Mouse (Mus musculus) urinary bladder, adult 2 months (tissue): ENCODE data around the gene Olfr341. TPM values are rescaled to one million over a fixed set of nuclear protein-coding genes. Genes with fewer than 3 reads are reported as not detected.

Source experiments
- DNase-seq: peaks from one replicate; pipeline ENCODE4 v3.0.0; 2022; ENCODE audit warnings: low spot score
- polyA plus RNA-seq: library from polyadenylated mRNA; depleted of rRNA; stranded (reverse); fragments of >200 nt; gene quantifications from 2 replicates; pipeline ENCODE4 v1.2.3, GENCODE M21; 2012; rRNA removed

Olfr341 gene
- not detected in 2 replicates for polyA plus RNA-seq

DNA sequence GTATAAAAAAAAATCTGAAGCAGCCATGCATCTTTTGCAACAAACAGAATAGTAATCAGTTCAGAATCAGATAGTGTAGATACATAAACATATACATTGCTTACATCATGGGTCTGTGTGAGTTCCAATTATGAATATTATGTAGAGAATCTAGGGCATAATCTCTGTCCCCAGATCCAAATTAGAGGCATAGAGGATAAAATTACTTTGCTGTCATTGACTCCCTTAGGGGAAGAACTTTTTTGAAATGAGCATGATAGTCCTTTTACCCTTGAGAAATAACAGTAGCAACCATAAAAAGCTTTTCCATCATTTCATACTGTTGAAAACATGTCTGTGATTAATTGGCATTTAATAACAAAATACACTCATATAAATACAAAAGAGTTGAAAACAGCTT lies at the start of gene Olfr341:
TSS of gene Olfr341 (minus strand) at position 101 of the 400 bp plus-strand sequence.
- DNase-seq = no peak

DNA sequence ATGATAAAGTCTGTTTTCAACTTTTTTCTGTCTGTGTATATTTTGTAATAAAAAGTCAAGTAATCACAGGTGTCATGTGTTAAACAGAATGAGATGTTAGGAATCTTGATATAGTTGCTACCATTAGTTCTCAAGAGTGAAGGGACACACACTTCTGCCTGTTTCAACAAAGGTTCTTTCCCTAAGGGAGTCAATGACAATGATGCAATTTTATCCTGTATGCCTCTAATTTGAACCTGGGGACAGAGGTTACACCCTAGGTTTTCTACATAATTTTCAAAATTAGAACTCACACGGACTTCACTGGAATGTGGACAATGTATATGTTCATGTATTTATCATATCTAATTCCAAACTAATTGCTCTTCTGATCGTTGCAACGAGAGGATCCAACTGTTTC lies 42.4 kb upstream of the Olfr341 start, which contains the start of gene Olfr342:
TSS of gene Olfr342 (plus strand) at position 301 of the 400 bp plus-strand sequence.
- DNase-seq = no peak

- no peak for DNase-seq
Measured at GRCm38 (mm10) chr2:36473634-36474033, 8.6 kb downstream of the Olfr341 start.

GRCm38 (mm10) chr2:36452287-36452686 lies 30.0 kb downstream of the Olfr341 start, which contains the start of gene Olfr340:
Olfr340 (plus strand) TSS chr2:36452587.
- no peak for DNase-seq

Other genes starting within 250 kb of the Olfr341 start
- gene Olfr338, start 108.9 kb downstream of the Olfr341 start, polyA plus RNA-seq = not detected in 2 replicates
- not detected in 2 replicates for gene Olfr339, start 63.5 kb downstream of the Olfr341 start, polyA plus RNA-seq
- not detected in 2 replicates for gene Olfr340, start 29.9 kb downstream of the Olfr341 start, polyA plus RNA-seq
- not detected in 2 replicates for gene Olfr342, start 42.5 kb upstream of the Olfr341 start, polyA plus RNA-seq
- not detected in 2 replicates for gene Olfr344, start 84.2 kb upstream of the Olfr341 start, polyA plus RNA-seq
- not detected in 2 replicates for gene Olfr345, start 157.6 kb upstream of the Olfr341 start, polyA plus RNA-seq
- not detected in 2 replicates for gene Olfr346, start 203.3 kb upstream of the Olfr341 start, polyA plus RNA-seq
- gene Olfr347, start 249.4 kb upstream of the Olfr341 start, polyA plus RNA-seq = not detected in 2 replicates